Mouse (Mus musculus): ENCODE measurements around the gene Muc1. TPM values are rescaled to one million over a fixed set of nuclear protein-coding genes. Genes with fewer than 3 reads are reported as not detected.

Muc1 gene
- polyA plus RNA-seq, 1 experiment from 2014 or later = 0.52 TPM

GRCm38 (mm10) chr3:89251365-89251895 lies 22.6 kb downstream of the Muc1 start:
- no peak for ATAC-seq (ENCODE audit: low FRiP score)
- H3K9ac ChIP-seq = no peak overlapping the region

GRCm38 (mm10) chr3:89254994-89255393 lies 26.1 kb downstream of the Muc1 start:
- Histone ChIP-seq H3K9ac (no peak overlapping the region), H3K27me3 (ENCODE audit: control insufficient read depth, insufficient read depth, low read length) (no peaks in the 10 kb centered on the region), H3K4me1 (replicated peaks; ENCODE audit: control insufficient read depth, insufficient read depth, low read length) (0 out of 2 replicates have a peak, but pooled peaks cover 6% of the 10 kb centered on the region), H3K4me3 (replicated peaks; ENCODE audit: low read length) (no peak overlapping the region), H3K27ac (no peak overlapping the region), H3K4me2 (replicated peaks) (no peak overlapping the region), H3K36me3 (replicated peaks; ENCODE audit: control insufficient read depth, insufficient read depth) (no peaks in the 10 kb centered on the region), H3K9me3 (ENCODE audit: control insufficient read depth, low read length) (no peaks in the 10 kb centered on the region)
- ATAC-seq (ENCODE audit: low FRiP score) (no peak), DNase-seq (ENCODE audit: low spot score) (no peak)
- WGBS = 92% methylated on average over 5 of the region's 5 CpGs

More at GRCm38 (mm10) chr3:89251365-89251895, 22.6 kb downstream of the Muc1 start:
- WGBS = 8% methylated on average over 17 of the region's 17 CpGs
- peaks cover 16% of the 10 kb centered on the region for H3K4me1 ChIP-seq (replicated peaks; ENCODE audit: control insufficient read depth, insufficient read depth, low read length)
- H3K4me3 ChIP-seq (replicated peaks; ENCODE audit: low read length) = no peak overlapping the region
- DNase-seq (ENCODE audit: low spot score) = no peak
- H3K4me2 ChIP-seq (replicated peaks) = peak overlapping the region; percentile 26
- no peaks in the 10 kb centered on the region for H3K27me3 ChIP-seq (ENCODE audit: control insufficient read depth, insufficient read depth, low read length)
- H3K36me3 ChIP-seq (replicated peaks; ENCODE audit: control insufficient read depth, insufficient read depth) = peaks cover 12% of the 10 kb centered on the region; the same call in 1 of the 2 replicates
- H3K27ac ChIP-seq = no peak overlapping the region
- H3K9me3 ChIP-seq (ENCODE audit: control insufficient read depth, low read length) = no peaks in the 10 kb centered on the region

GRCm38 (mm10) chr3:89256177-89256576 lies 27.3 kb downstream of the Muc1 start:
- 82% methylated on average over 5 of the region's 5 CpGs for WGBS
- H3K36me3 ChIP-seq (replicated peaks; ENCODE audit: control insufficient read depth, insufficient read depth) = no peaks in the 10 kb centered on the region

GRCm38 (mm10) chr3:89259076-89259475 lies 30.2 kb downstream of the Muc1 start, which contains the start of gene Dpm3:
Gene Dpm3 (plus strand): TSS chr3:89259358.
- WGBS = 54% methylated on average over 7 of the region's 7 CpGs
- Histone ChIP-seq H3K27me3 (ENCODE audit: control insufficient read depth, insufficient read depth, low read length) (no peaks in the 10 kb centered on the region), H3K4me3 (replicated peaks; ENCODE audit: low read length) (no peak within 1 kb of the TSS), H3K9ac (no peak within 1 kb of the TSS), H3K36me3 (replicated peaks; ENCODE audit: control insufficient read depth, insufficient read depth) (no peaks in the 10 kb centered on the region), H3K4me2 (replicated peaks) (no peak within 1 kb of the TSS), H3K4me1 (replicated peaks; ENCODE audit: control insufficient read depth, insufficient read depth, low read length) (no peaks in the 10 kb centered on the region), H3K27ac (no peak within 1 kb of the TSS), H3K9me3 (ENCODE audit: control insufficient read depth, low read length) (no peaks in the 10 kb centered on the region)
- no peak for ATAC-seq (ENCODE audit: low FRiP score)
- DNase-seq (ENCODE audit: low spot score) = no peak

More at GRCm38 (mm10) chr3:89256177-89256576, 27.3 kb downstream of the Muc1 start:
- Histone ChIP-seq H3K27me3 (ENCODE audit: control insufficient read depth, insufficient read depth, low read length) (no peaks in the 10 kb centered on the region), H3K9me3 (ENCODE audit: control insufficient read depth, low read length) (no peaks in the 10 kb centered on the region), H3K9ac (no peak overlapping the region), H3K4me3 (replicated peaks; ENCODE audit: low read length) (no peak overlapping the region), H3K27ac (no peak overlapping the region), H3K4me1 (replicated peaks; ENCODE audit: control insufficient read depth, insufficient read depth, low read length) (0 out of 2 replicates have a peak, but pooled peaks cover 5% of the 10 kb centered on the region), H3K4me2 (replicated peaks) (no peak overlapping the region)
- ATAC-seq (ENCODE audit: low FRiP score) (no peak), DNase-seq (ENCODE audit: low spot score) (no peak)

GRCm38 (mm10) chr3:89260211-89260610 lies 31.4 kb downstream of the Muc1 start:
- H3K9ac ChIP-seq = no peak overlapping the region
- H3K9me3 ChIP-seq (ENCODE audit: control insufficient read depth, low read length) = no peaks in the 10 kb centered on the region
- no peak for DNase-seq (ENCODE audit: low spot score)
- WGBS = 74% methylated on average over 3 of the region's 3 CpGs
- ATAC-seq (ENCODE audit: low FRiP score) = no peak
- no peaks in the 10 kb centered on the region for H3K4me1 ChIP-seq (replicated peaks; ENCODE audit: control insufficient read depth, insufficient read depth, low read length)
- no peak overlapping the region for H3K27ac ChIP-seq
- no peak overlapping the region for H3K4me3 ChIP-seq (replicated peaks; ENCODE audit: low read length)
- no peaks in the 10 kb centered on the region for H3K36me3 ChIP-seq (replicated peaks; ENCODE audit: control insufficient read depth, insufficient read depth)
- H3K27me3 ChIP-seq (ENCODE audit: control insufficient read depth, insufficient read depth, low read length) = no peaks in the 10 kb centered on the region
- H3K4me2 ChIP-seq (replicated peaks) = no peak overlapping the region

- Histone ChIP-seq H3K4me2 (replicated peaks) (no peak overlapping the region), H3K9ac (no peak overlapping the region), H3K27me3 (ENCODE audit: control insufficient read depth, insufficient read depth, low read length) (no peaks in the 10 kb centered on the region), H3K36me3 (replicated peaks; ENCODE audit: control insufficient read depth, insufficient read depth) (no peaks in the 10 kb centered on the region), H3K27ac (no peak overlapping the region), H3K9me3 (ENCODE audit: control insufficient read depth, low read length) (no peaks in the 10 kb centered on the region), H3K4me3 (replicated peaks; ENCODE audit: low read length) (no peak overlapping the region), H3K4me1 (replicated peaks; ENCODE audit: control insufficient read depth, insufficient read depth, low read length) (peaks cover 8% of the 10 kb centered on the region)
- WGBS = 74% methylated on average over 10 of the region's 10 CpGs
- ATAC-seq (ENCODE audit: low FRiP score) (no peak), DNase-seq (ENCODE audit: low spot score) (no peak)
Measured at GRCm38 (mm10) chr3:89262417-89262816, 33.6 kb downstream of the Muc1 start.

DNA sequence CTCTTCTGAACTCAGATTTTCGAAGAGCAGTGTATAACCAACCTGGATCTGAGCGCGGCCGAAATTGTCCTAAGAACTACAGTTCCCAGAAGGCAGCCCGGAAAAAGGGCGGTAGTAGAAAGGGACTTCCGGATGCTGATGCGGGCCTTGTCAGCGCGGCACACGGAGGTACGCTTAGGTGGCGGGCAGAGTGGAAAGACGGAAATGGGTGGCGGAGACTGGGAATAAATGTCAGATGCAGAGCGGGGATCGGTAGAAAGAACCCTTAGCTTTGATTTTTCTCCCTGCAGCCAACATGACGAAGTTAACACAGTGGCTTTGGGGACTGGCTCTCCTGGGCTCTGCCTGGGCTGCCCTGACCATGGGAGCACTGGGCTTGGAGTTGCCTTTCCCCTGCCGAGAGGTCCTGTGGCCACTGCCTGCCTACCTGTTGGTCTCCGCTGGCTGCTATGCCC lies 37.6 kb downstream of the Muc1 start:
- under 1% methylated on average over 20 of the region's 20 CpGs for WGBS
- peak overlapping the region; percentile 82 for H3K27ac ChIP-seq

GRCm38 (mm10) chr3:89268916-89269315 lies 40.1 kb downstream of the Muc1 start:
- Histone ChIP-seq H3K27me3 (ENCODE audit: control insufficient read depth, insufficient read depth, low read length) (no peaks in the 10 kb centered on the region), H3K36me3 (replicated peaks; ENCODE audit: control insufficient read depth, insufficient read depth) (no peaks in the 10 kb centered on the region), H3K4me3 (replicated peaks; ENCODE audit: low read length) (no peak overlapping the region), H3K9me3 (ENCODE audit: control insufficient read depth, low read length) (no peaks in the 10 kb centered on the region), H3K9ac (no peak overlapping the region), H3K4me1 (replicated peaks; ENCODE audit: control insufficient read depth, insufficient read depth, low read length) (peaks cover 24% of the 10 kb centered on the region), H3K27ac (no peak overlapping the region), H3K4me2 (replicated peaks) (0 out of 2 replicates have a peak overlapping the region, but pooled peaks have one; percentile 89)
- no peak for DNase-seq (ENCODE audit: low spot score)
- no peak for ATAC-seq (ENCODE audit: low FRiP score)
- 50% methylated on average over 8 of the region's 8 CpGs for WGBS

More for the DNA sequence above, 37.6 kb downstream of the Muc1 start:
- Histone ChIP-seq H3K36me3 (replicated peaks; ENCODE audit: control insufficient read depth, insufficient read depth) (no peaks in the 10 kb centered on the region), H3K4me1 (replicated peaks; ENCODE audit: control insufficient read depth, insufficient read depth, low read length) (peaks cover 24% of the 10 kb centered on the region), H3K4me3 (replicated peaks; ENCODE audit: low read length) (peak overlapping the region; percentile 79), H3K9ac (peak overlapping the region; percentile 92), H3K27me3 (ENCODE audit: control insufficient read depth, insufficient read depth, low read length) (no peaks in the 10 kb centered on the region), H3K9me3 (ENCODE audit: control insufficient read depth, low read length) (no peaks in the 10 kb centered on the region), H3K4me2 (replicated peaks) (peak overlapping the region; percentile 98)
- DNase-seq (ENCODE audit: low spot score) = peak; percentile 90
- ATAC-seq (ENCODE audit: low FRiP score) = peak; percentile 88

DNA sequence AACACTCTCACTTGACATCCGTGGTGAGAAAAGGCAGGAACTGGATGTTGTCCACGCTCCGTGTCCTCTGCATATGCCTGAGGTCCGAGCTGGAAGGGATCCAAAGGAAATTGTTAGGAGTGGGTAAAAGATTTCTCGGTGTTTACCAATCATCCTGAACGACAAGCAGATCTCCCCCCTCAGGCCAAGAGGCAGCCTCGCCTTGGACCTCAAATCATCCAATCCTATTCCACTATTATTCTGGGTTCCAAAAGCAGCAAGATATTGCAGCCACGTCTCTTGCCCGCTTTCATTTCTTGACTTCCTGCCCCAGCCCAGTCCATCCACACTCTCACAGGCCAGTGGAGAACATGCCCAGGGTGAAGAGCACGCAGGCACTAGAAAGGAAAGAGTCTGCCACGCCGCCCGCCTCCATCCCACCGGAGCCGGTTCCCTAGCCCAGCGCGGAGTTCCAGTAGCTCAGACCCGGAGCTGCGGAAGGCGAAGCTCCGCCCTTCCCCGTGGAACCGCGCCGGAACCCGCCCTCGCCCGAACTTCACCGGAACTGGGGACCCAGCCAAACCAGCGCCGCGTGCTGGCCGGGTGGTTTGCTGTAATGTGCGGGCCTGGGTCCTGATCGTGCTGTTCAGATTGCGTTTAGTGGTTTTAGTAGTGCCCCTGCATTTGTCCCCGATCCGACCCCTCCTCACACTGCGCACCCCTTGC lies 41.3 kb downstream of the Muc1 start, which contains the start of gene Slc50a1:
Slc50a1 (minus strand) TSS at position 520 of the 705 bp plus-strand sequence.
- no peaks in the 10 kb centered on the region for H3K9me3 ChIP-seq (ENCODE audit: control insufficient read depth, low read length)
- peaks cover 24% of the 10 kb centered on the region for H3K4me1 ChIP-seq (replicated peaks; ENCODE audit: control insufficient read depth, insufficient read depth, low read length)
- DNase-seq (ENCODE audit: low spot score) (peak; percentile 74), ATAC-seq (ENCODE audit: low FRiP score) (peak; percentile 24; the same call in 1 of the 2 replicates)
- no peaks in the 10 kb centered on the region for H3K27me3 ChIP-seq (ENCODE audit: control insufficient read depth, insufficient read depth, low read length)
- peak within 1 kb of the TSS; percentile 89 for H3K4me2 ChIP-seq (replicated peaks)
- no peaks in the 10 kb centered on the region for H3K36me3 ChIP-seq (replicated peaks; ENCODE audit: control insufficient read depth, insufficient read depth)
- peak within 1 kb of the TSS; percentile 54 for H3K4me3 ChIP-seq (replicated peaks; ENCODE audit: low read length)
- H3K9ac ChIP-seq = peak within 1 kb of the TSS; percentile 79
- 3% methylated on average over 39 of the region's 39 CpGs for WGBS
- H3K27ac ChIP-seq = peak within 1 kb of the TSS; percentile 81

Measured in hindbrain, embryonic 14.5 days (tissue).